Mouse (Mus musculus) myocyte (in vitro differentiated cells): Measurements from ENCODE around the gene Tmem139. TPM values are rescaled to one million over a fixed set of nuclear protein-coding genes. Genes with fewer than 3 reads are reported as not detected.
A peak's percentile ranks its signal among the peaks of the same experiment; 100 is the strongest.

ENCODE experiments used
- H3K27me3 ChIP-seq: one replicate; pipeline ENCODE4 v1.6.1; 2011; ENCODE audit not compliant: control insufficient read depth, insufficient read depth, insufficient read length
- H3K36me3 ChIP-seq: one replicate; pipeline ENCODE4 v1.6.1; 2011; ENCODE audit not compliant: control insufficient read depth, insufficient read depth
- H3K4me2 ChIP-seq: one replicate; pipeline ENCODE4 v1.6.1; 2011; ENCODE audit warnings: low read depth, control low read depth
- H3K4me3 ChIP-seq: one replicate; pipeline ENCODE4 v1.5.1; 2011; ENCODE audit warnings: mild to moderate bottlenecking, control low read depth, moderate library complexity
- H3K79me2 ChIP-seq: one replicate; pipeline ENCODE4 v1.6.1; 2011; ENCODE audit not compliant: control insufficient read depth, insufficient read depth
- H3ac ChIP-seq: one replicate; pipeline ENCODE4 v1.6.1; 2011; ENCODE audit not compliant: control insufficient read depth, insufficient read length
- CEBPB ChIP-seq: IDR thresholded peaks from 2 replicates; pipeline ENCODE4 v1.6.1; 2011; ENCODE audit warnings: mild to moderate bottlenecking, moderate library complexity; ENCODE audit not compliant: poor library complexity, insufficient read depth, severe bottlenecking
- E2F4 ChIP-seq: IDR thresholded peaks from one replicate; pipeline ENCODE4 v1.6.1; 2011; ENCODE audit warnings: mild to moderate bottlenecking, control low read depth, moderate library complexity; ENCODE audit not compliant: insufficient read depth
- MAX ChIP-seq: IDR thresholded peaks from one replicate; pipeline ENCODE4 v1.6.1; 2011; ENCODE audit warnings: low read depth, mild to moderate bottlenecking, control low read depth
- MYOD1 ChIP-seq, 3 experiments: IDR thresholded peaks; one replicate each; pipeline ENCODE4 v1.6.1; 2011; ENCODE audit warnings: control low read depth in 2 of 3, low read depth in 2 of 3, mild to moderate bottlenecking in 2 of 3, moderate library complexity in 1 of 3; ENCODE audit not compliant: insufficient read length in 2 of 3, control insufficient read depth in 1 of 3
- MYOG ChIP-seq, 3 experiments: IDR thresholded peaks; one replicate each; pipeline ENCODE4 v1.6.1; 2011; ENCODE audit warnings: control low read depth in 2 of 3, low read depth in 2 of 3, mild to moderate bottlenecking in 2 of 3; ENCODE audit not compliant: insufficient read length in 2 of 3, control insufficient read depth in 1 of 3, insufficient read depth in 1 of 3
- POLR2A ChIP-seq: IDR thresholded peaks from one replicate; pipeline ENCODE4 v1.6.1; 2011; ENCODE audit warnings: low read depth, mild to moderate bottlenecking, control low read depth, moderate library complexity; ENCODE audit not compliant: insufficient read length
- POLR2AphosphoS2 ChIP-seq: IDR thresholded peaks from one replicate; pipeline ENCODE4 v1.6.1; 2011; ENCODE audit warnings: low read depth, control low read depth; ENCODE audit not compliant: insufficient read length
- REST ChIP-seq: IDR thresholded peaks from one replicate; pipeline ENCODE4 v1.6.1; 2011; ENCODE audit warnings: mild to moderate bottlenecking, control low read depth, moderate library complexity; ENCODE audit not compliant: insufficient read depth, insufficient read length
- SRF ChIP-seq: IDR thresholded peaks from one replicate; pipeline ENCODE4 v1.6.1; 2011; ENCODE audit warnings: low read depth; ENCODE audit not compliant: control insufficient read depth, insufficient read length
- TCF12 ChIP-seq: IDR thresholded peaks from one replicate; pipeline ENCODE4 v1.6.1; 2011; ENCODE audit warnings: mild to moderate bottlenecking, control low read depth; ENCODE audit not compliant: poor library complexity, insufficient read depth, severe bottlenecking
- TCF3 ChIP-seq: IDR thresholded peaks from one replicate; pipeline ENCODE4 v1.6.1; 2011; ENCODE audit warnings: low read depth, control low read depth; ENCODE audit not compliant: insufficient read length
- USF1 ChIP-seq: IDR thresholded peaks from one replicate; pipeline ENCODE4 v1.6.1; 2011; ENCODE audit warnings: low read depth, mild to moderate bottlenecking, control low read depth, moderate library complexity
- polyA plus RNA-seq: library from polyadenylated mRNA; unstranded; fragments of >200 nt; fragmentation: generic; extraction: Trizol; gene quantifications from one replicate; pipeline ENCODE4 v1.2.1, GENCODE M21; 2012; ENCODE audit warnings: missing spikeins

Tmem139 gene
- polyA plus RNA-seq, 1 experiment, result not detected

DNA sequence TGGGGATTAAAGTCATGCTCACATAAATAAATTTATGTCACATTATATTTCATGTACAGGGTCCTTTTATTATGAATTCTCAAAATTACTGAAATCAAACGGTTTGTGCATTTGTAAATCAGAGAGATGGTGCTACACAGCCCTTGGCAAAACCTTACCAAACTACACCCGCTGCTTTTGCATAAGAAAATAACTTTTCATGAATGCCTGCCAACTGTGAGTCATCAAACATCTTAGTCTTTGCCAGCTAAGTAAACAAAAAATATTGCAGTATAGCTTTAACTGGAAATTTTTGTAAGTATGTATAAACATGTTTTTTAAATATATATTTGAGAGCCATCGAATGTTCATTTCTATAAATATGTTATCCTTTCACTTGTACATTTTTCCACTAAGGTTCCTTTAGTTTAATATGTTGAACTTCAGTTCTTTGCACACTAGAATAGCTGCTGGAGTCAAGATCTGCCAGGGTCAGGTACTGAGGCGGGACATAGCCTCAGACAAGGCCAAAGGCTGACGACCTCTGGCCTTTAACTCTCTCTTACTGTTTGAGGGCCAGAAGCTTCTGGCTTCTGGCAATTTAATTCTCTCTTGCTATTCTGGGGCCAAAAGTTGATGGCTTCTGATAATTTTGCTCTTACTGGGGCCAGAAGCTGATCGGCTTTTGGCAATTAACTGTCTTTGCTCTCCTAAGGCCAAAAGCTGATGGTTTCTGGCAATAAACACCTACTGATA lies 20.3 kb upstream of the Tmem139 start:
- no peaks in the 10 kb centered on the region for H3K79me2 ChIP-seq
- H3K36me3 ChIP-seq, result no peaks in the 10 kb centered on the region
- TF ChIP-seq POLR2A, result no peak
- no peak for TF ChIP-seq TCF12
- TF ChIP-seq TCF3, result no peak
- TF ChIP-seq USF1, result no peak
- TF ChIP-seq MYOD1 (IDR thresholded peaks at IDR 0.05; ENCODE audit: control insufficient read depth in 1 of 3, insufficient read length in 2 of 3, low read depth in 2 of 3), result no peak
- H3K4me3 ChIP-seq, result no peak overlapping the region
- peak overlapping the region; percentile 24 for H3K4me2 ChIP-seq
- H3ac ChIP-seq, result no peak overlapping the region
- H3K27me3 ChIP-seq, result no peaks in the 10 kb centered on the region

DNA sequence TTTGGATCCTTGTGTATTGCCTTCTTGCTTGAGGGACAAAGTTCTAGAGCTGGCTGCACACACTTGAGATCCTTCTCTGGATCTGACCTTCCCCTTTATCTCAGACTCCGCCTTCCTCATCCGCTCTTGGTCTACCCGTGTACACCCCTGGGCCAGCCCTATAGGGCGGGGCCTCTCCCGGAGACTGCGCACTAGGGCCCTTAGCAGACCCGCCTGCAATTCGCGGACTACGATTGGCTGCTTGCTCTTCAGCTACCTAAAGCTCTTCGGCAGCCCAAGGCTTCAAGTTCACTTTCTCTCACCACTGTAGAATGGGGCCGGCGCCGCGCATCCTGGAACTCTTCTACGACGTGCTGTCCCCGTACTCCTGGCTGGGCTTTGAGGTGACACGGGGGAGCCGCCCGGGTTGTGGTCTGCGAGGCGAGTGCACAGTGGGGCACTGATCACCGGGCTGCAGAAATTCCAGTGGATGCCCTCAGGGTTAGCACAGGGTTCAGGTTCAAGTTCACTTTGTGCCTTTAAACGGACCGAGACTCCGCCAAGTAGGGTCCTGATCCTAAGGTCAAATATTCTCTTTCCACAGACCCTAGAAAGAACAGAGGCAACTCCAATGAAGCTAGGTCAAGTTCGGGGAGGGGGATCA lies 15.9 kb upstream of the Tmem139 start, which contains the start of gene Gstk1:
TSS of gene Gstk1 (plus strand) at position 225 of the 643 bp plus-strand sequence.
- Histone ChIP-seq H3K27me3 (no peaks in the 10 kb centered on the region), H3K36me3 (no peaks in the 10 kb centered on the region), H3K4me3 (no peak within 1 kb of the TSS), H3K79me2 (no peaks in the 10 kb centered on the region), H3ac (no peak within 1 kb of the TSS), H3K4me2 (no peak within 1 kb of the TSS)
- TF ChIP-seq MAX (no peak), USF1 (no peak), POLR2AphosphoS2 (no peak)

DNA sequence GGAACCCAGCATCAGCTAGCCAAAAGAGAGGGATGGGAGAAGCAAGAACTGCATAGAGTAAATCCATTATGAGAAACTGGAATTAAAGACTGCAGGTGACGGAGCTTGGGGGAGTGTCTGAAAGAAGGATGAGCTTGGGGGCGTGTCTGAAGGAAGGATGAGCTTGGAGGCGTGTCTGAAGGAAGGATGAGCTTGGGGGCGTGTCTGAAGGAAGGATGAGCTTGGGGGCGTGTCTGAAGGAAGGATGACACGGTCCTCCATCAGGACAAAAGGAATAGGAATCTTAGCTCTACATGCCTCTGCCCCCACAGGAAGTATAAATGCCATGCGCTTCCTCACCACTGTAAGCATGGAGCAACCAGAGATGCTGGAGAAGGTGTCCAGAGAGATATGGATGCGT lies 14.6 kb upstream of the Tmem139 start:
- no peak overlapping the region for H3K4me2 ChIP-seq
- H3K36me3 ChIP-seq, result no peaks in the 10 kb centered on the region
- H3ac ChIP-seq, result no peak overlapping the region
- no peak for TF ChIP-seq USF1
- TF ChIP-seq MYOD1 (IDR thresholded peaks at IDR 0.05; ENCODE audit: control insufficient read depth in 1 of 3, insufficient read length in 2 of 3, low read depth in 2 of 3), result no peak
- TF ChIP-seq POLR2AphosphoS2, result no peak
- TF ChIP-seq MAX, result no peak
- no peak for TF ChIP-seq MYOG (IDR thresholded peaks at IDR 0.05; ENCODE audit: control insufficient read depth in 1 of 3, insufficient read depth in 1 of 3, insufficient read length in 2 of 3, low read depth in 2 of 3)
- no peak for TF ChIP-seq TCF12
- no peak for TF ChIP-seq SRF
- no peak for TF ChIP-seq POLR2A
- TF ChIP-seq E2F4, result no peak
- no peak for TF ChIP-seq REST
- no peak for TF ChIP-seq CEBPB
- no peak for TF ChIP-seq TCF3
- no peaks in the 10 kb centered on the region for H3K79me2 ChIP-seq
- H3K27me3 ChIP-seq, result no peaks in the 10 kb centered on the region
- H3K4me3 ChIP-seq, result no peak overlapping the region

DNA sequence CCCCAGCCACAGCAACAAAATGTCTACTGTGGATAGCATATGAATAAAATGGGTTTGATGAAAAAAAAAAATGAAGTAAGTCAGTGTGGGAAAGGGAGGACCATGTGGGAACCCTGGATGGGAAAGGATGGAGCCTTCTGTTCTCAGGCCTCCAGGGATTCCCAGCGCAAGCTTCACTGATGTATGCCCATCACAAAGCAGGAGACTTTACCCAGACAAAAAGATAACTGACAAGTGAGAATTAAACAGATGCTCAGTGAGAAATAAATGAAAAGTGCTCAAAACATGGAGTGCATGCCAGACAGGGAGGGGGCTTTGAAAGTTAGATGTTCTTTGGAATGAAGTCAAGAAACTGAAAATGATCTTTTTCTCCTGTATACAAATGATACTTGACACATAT lies 13.8 kb upstream of the Tmem139 start:
- H3K27me3 ChIP-seq, result no peaks in the 10 kb centered on the region
- TF ChIP-seq TCF12 (no peak), POLR2A (no peak), MYOG (IDR thresholded peaks at IDR 0.05; ENCODE audit: control insufficient read depth in 1 of 3, insufficient read depth in 1 of 3, insufficient read length in 2 of 3, low read depth in 2 of 3) (no peak), MYOD1 (IDR thresholded peaks at IDR 0.05; ENCODE audit: control insufficient read depth in 1 of 3, insufficient read length in 2 of 3, low read depth in 2 of 3) (no peak), POLR2AphosphoS2 (no peak), MAX (no peak), SRF (no peak), TCF3 (no peak), USF1 (no peak)
- H3K79me2 ChIP-seq, result no peaks in the 10 kb centered on the region
- no peak overlapping the region for H3K4me3 ChIP-seq
- no peaks in the 10 kb centered on the region for H3K36me3 ChIP-seq
- H3ac ChIP-seq, result no peak overlapping the region
- no peak overlapping the region for H3K4me2 ChIP-seq

DNA sequence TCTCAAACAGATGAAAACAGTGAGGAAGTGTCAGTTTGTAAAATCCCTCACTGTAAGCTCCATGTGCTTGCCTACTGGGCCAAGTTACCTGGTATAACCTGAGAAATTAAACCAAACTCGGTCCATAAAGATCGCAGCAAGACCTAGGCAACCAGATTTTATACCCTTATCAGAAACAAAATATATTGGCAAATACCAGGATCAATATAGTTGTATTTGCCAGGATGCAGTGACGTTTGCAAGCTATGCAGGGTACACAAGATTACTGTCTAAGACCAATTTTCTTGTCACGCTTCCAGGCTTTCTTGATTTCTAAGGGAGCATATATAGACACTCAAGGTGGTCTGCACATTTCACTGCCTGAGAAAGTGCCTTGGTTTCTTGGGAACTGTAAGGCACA lies 10.0 kb upstream of the Tmem139 start:
- H3K36me3 ChIP-seq, result no peaks in the 10 kb centered on the region
- H3K4me3 ChIP-seq, result no peak overlapping the region
- TF ChIP-seq MYOG (IDR thresholded peaks at IDR 0.05; ENCODE audit: control insufficient read depth in 1 of 3, insufficient read depth in 1 of 3, insufficient read length in 2 of 3, low read depth in 2 of 3), result no peak
- TF ChIP-seq MAX, result no peak
- TF ChIP-seq CEBPB, result no peak
- no peak for TF ChIP-seq TCF12
- no peak for TF ChIP-seq E2F4
- TF ChIP-seq TCF3, result no peak
- no peak for TF ChIP-seq SRF
- TF ChIP-seq MYOD1 (IDR thresholded peaks at IDR 0.05; ENCODE audit: control insufficient read depth in 1 of 3, insufficient read length in 2 of 3, low read depth in 2 of 3), result no peak
- TF ChIP-seq REST, result no peak
- TF ChIP-seq POLR2A, result no peak
- no peak for TF ChIP-seq POLR2AphosphoS2
- TF ChIP-seq USF1, result no peak
- no peak overlapping the region for H3ac ChIP-seq
- no peaks in the 10 kb centered on the region for H3K27me3 ChIP-seq
- no peaks in the 10 kb centered on the region for H3K79me2 ChIP-seq
- no peak overlapping the region for H3K4me2 ChIP-seq
